Mouse (Mus musculus): ENCODE data around the gene Rfx5. TPM values are rescaled to one million over a fixed set of nuclear protein-coding genes. Genes with fewer than 3 reads are reported as not detected.

Gene Rfx5
- polyA plus RNA-seq, 1 experiment from 2014 or later = 5.2 TPM

DNA sequence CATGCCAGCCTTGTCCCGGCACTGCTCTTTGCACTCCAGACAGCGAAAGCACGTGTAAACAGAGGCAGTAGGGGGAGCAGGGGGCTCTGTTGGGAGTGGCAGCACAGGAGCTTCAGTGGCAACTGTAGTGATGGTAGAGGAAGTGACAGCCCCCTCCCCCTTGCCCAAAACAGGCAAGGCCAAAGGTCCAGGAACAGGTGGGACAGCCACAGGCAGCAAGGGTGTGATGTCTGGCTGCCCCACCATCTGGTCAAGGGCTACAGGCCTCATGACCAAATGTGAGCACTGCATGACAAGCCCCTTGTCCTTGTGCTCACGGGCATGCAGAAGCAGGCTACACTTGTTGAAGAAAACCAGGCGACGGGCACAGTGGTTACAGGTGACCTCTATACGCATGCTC, 56.5 kb downstream of the Rfx5 start:
- H3K4me2 ChIP-seq (replicated peaks) = no peak overlapping the region
- no peak for ATAC-seq
- H3K9me3 ChIP-seq = no peaks in the 10 kb centered on the region
- H3K27ac ChIP-seq = no peak overlapping the region
- H3K4me1 ChIP-seq (replicated peaks) = peaks cover 29% of the 10 kb centered on the region
- no peak overlapping the region for H3K4me3 ChIP-seq (replicated peaks)
- 89% methylated on average over 7 of the region's 7 CpGs for WGBS
- H3K36me3 ChIP-seq = peaks cover 66% of the 10 kb centered on the region
- H3K27me3 ChIP-seq = no peaks in the 10 kb centered on the region
- H3K9ac ChIP-seq (replicated peaks) = no peak overlapping the region

Small RNA genes within 50 kb of the gene (microRNA-seq; reads per million reads assigned to microRNA genes)
- gene Mir7013 = 1.2 reads per million

Other genes with a start within 250 kb of the Rfx5 start
- 5.3 and 6.0 TPM in 2 replicates for gene Cgn, start 167.6 kb upstream of the Rfx5 start, polyA plus RNA-seq (2015; fragmentation: Nextera tagmentation; extraction: Ambion mirVana)
- gene Pogz, start 116.5 kb upstream of the Rfx5 start, polyA plus RNA-seq (2015; fragmentation: Nextera tagmentation; extraction: Ambion mirVana) = 26.9 and 27.3 TPM in 2 replicates
- gene Psmb4, start 67.1 kb upstream of the Rfx5 start, polyA plus RNA-seq (2015; fragmentation: Nextera tagmentation; extraction: Ambion mirVana) = 375 and 391 TPM in 2 replicates
- 7.7 and 9.0 TPM in 2 replicates for gene Selenbp1, start 21.0 kb upstream of the Rfx5 start, polyA plus RNA-seq (2015; fragmentation: Nextera tagmentation; extraction: Ambion mirVana)
- gene Pi4kb, start 20.7 kb downstream of the Rfx5 start, polyA plus RNA-seq (2015; fragmentation: Nextera tagmentation; extraction: Ambion mirVana) = 24.7 and 25.3 TPM in 2 replicates
- gene Zfp687, start 61.4 kb downstream of the Rfx5 start, polyA plus RNA-seq (2015; fragmentation: Nextera tagmentation; extraction: Ambion mirVana) = 26.2 and 28.1 TPM in 2 replicates
- 293 and 295 TPM in 2 replicates for gene Psmd4, start 88.5 kb downstream of the Rfx5 start, polyA plus RNA-seq (2015; fragmentation: Nextera tagmentation; extraction: Ambion mirVana)
- 19.9 and 20.5 TPM in 2 replicates for gene Pip5k1a, start 152.9 kb downstream of the Rfx5 start, polyA plus RNA-seq (2015; fragmentation: Nextera tagmentation; extraction: Ambion mirVana)
- 256 and 262 TPM in 2 replicates for gene Vps72, start 156.9 kb downstream of the Rfx5 start, polyA plus RNA-seq (2015; fragmentation: Nextera tagmentation; extraction: Ambion mirVana)
- gene Tmod4, start 170.4 kb downstream of the Rfx5 start, polyA plus RNA-seq (2015; fragmentation: Nextera tagmentation; extraction: Ambion mirVana) = 1.0 and 1.8 TPM in 2 replicates
- 99.2 and 103 TPM in 2 replicates for gene Scnm1, start 179.9 kb downstream of the Rfx5 start, polyA plus RNA-seq (2015; fragmentation: Nextera tagmentation; extraction: Ambion mirVana)
- gene Lysmd1, start 180.0 kb downstream of the Rfx5 start, polyA plus RNA-seq (2015; fragmentation: Nextera tagmentation; extraction: Ambion mirVana) = 36.2 and 38.1 TPM in 2 replicates
- gene Tnfaip8l2, start 188.3 kb downstream of the Rfx5 start, polyA plus RNA-seq (2015; fragmentation: Nextera tagmentation; extraction: Ambion mirVana) = 2.3 and 2.8 TPM in 2 replicates
- gene Sema6c, start 206.4 kb downstream of the Rfx5 start, polyA plus RNA-seq (2015; fragmentation: Nextera tagmentation; extraction: Ambion mirVana) = 23.4 and 37.6 TPM in 2 replicates